In genomic region chr10:128336597-128336996, GRCm38 (mm10) we compare ENCODE assay signal across 8 mouse cellular contexts. TPM values are rescaled to one million over a fixed set of nuclear protein-coding genes. Genes with fewer than 3 reads are reported as not detected.
DNase-seq lines count a peak whose midpoint lies in the region; ATAC-seq and TF ChIP-seq lines count a peak whose summit lies in the region.
"Had no signal": no experiment of that assay in that cellular context is flagged by ENCODE, and none has a peak within 500 bp of the region (broad histone marks: within the 10 kb centered on the region; RNA-seq: fewer than 3 reads in every experiment).

No protein-coding gene starts in this region.

- H3K27me3 ChIP-seq in lung, postnatal 0 days (replicated peaks; ENCODE audit: insufficient read depth, low read length), result no peaks in the 10 kb centered on the region
- H3K27me3 ChIP-seq in erythroblast, embryonic 14.5 days (ENCODE audit: control insufficient read depth), result no peaks in the 10 kb centered on the region
- no peaks in the 10 kb centered on the region for H3K27me3 ChIP-seq in limb, embryonic 15.5 days
- H3K27me3 ChIP-seq in stomach, embryonic 16.5 days (ENCODE audit: control insufficient read depth, insufficient read depth, low read length), result no peaks in the 10 kb centered on the region

- no peak overlapping the region for H3K4me3 ChIP-seq in lung, postnatal 0 days (ENCODE audit: low read depth, low read length)
- H3K4me3 ChIP-seq in erythroblast, embryonic 14.5 days (replicated peaks), result peak overlapping the region; percentile 95
- peak overlapping the region; percentile 94; the same call in 1 of the 2 replicates for H3K4me3 ChIP-seq in limb, embryonic 15.5 days
- peak overlapping the region; percentile 98; the same call in 1 of the 2 replicates for H3K4me3 ChIP-seq in stomach, embryonic 16.5 days (replicated peaks; ENCODE audit: low read length)

- TF ChIP-seq CTCF in lung, postnatal 0 days (IDR thresholded peaks at IDR 0.05), result no peak

- no peak for ATAC-seq in lung, postnatal 0 days
- no peak for ATAC-seq in limb, embryonic 15.5 days (ENCODE audit: insufficient number of reproducible peaks, low FRiP score, low TSS enrichment, low read depth)
- ATAC-seq in stomach, embryonic 16.5 days (ENCODE audit: insufficient read depth, low FRiP score), result no peak

- no peak overlapping the region for H3K27ac ChIP-seq in lung, postnatal 0 days (ENCODE audit: low read length)
- H3K27ac ChIP-seq in limb, embryonic 15.5 days, result peak overlapping the region; percentile 93; the same call in 1 of the 2 replicates
- peak overlapping the region; percentile 91 for H3K27ac ChIP-seq in stomach, embryonic 16.5 days (ENCODE audit: low read length)

- peaks cover 5% of the 10 kb centered on the region; the same call in 1 of the 2 replicates for H3K4me1 ChIP-seq in lung, postnatal 0 days (ENCODE audit: insufficient read depth, low read depth, low read length)
- H3K4me1 ChIP-seq in erythroblast, embryonic 14.5 days (ENCODE audit: control insufficient read depth), result peaks cover 74% of the 10 kb centered on the region
- H3K4me1 ChIP-seq in limb, embryonic 15.5 days, result peaks cover 19% of the 10 kb centered on the region
- peaks cover 15% of the 10 kb centered on the region for H3K4me1 ChIP-seq in stomach, embryonic 16.5 days (ENCODE audit: control insufficient read depth, insufficient read depth, low read length)

- no peaks in the 10 kb centered on the region for H3K36me3 ChIP-seq in lung, postnatal 0 days (ENCODE audit: insufficient read depth, low read length)
- peaks cover 29% of the 10 kb centered on the region for H3K36me3 ChIP-seq in erythroblast, embryonic 14.5 days (ENCODE audit: control insufficient read depth)
- H3K36me3 ChIP-seq in limb, embryonic 15.5 days, result no peaks in the 10 kb centered on the region
- H3K36me3 ChIP-seq in stomach, embryonic 16.5 days (ENCODE audit: control insufficient read depth, insufficient read depth, low read length), result no peaks in the 10 kb centered on the region

- no peaks in the 10 kb centered on the region for H3K9me3 ChIP-seq in lung, postnatal 0 days (ENCODE audit: low read length)
- H3K9me3 ChIP-seq in erythroblast, embryonic 14.5 days (ENCODE audit: control insufficient read depth, low read length), result no peaks in the 10 kb centered on the region
- no peaks in the 10 kb centered on the region for H3K9me3 ChIP-seq in limb, embryonic 15.5 days
- H3K9me3 ChIP-seq in stomach, embryonic 16.5 days (replicated peaks; ENCODE audit: control insufficient read depth, low read length), result no peaks in the 10 kb centered on the region

- no peak overlapping the region for H3K9ac ChIP-seq in lung, postnatal 0 days (replicated peaks; ENCODE audit: low read depth)
- 0 out of 2 replicates have a peak overlapping the region, but pooled peaks have one; percentile 35 for H3K9ac ChIP-seq in limb, embryonic 15.5 days
- H3K9ac ChIP-seq in stomach, embryonic 16.5 days (ENCODE audit: low read length), result peak overlapping the region; percentile 67

- H3K4me2 ChIP-seq in lung, postnatal 0 days (replicated peaks; ENCODE audit: low read depth, low read length), result peak overlapping the region; percentile 89; the same call in 1 of the 2 replicates
- H3K4me2 ChIP-seq in limb, embryonic 15.5 days, result peak overlapping the region; percentile 73
- H3K4me2 ChIP-seq in stomach, embryonic 16.5 days (ENCODE audit: low read depth, low read length), result peak overlapping the region; percentile 70

- DNase-seq in lung, postnatal 0 days (ENCODE audit: low spot score), result no peak
- no peak for DNase-seq in lung, adult 18-20 months
- DNase-seq in embryo, embryonic 11 days, result no peak
- no peak for DNase-seq in adrenal gland, postnatal 25 days
- DNase-seq: adrenal gland, postnatal 14 days had no signal

- no peak for TF ChIP-seq EP300 in lung, postnatal 0 days (IDR thresholded peaks at IDR 0.05)

- WGBS in lung, postnatal 0 days, result 78% methylated on average over 3 of the region's 3 CpGs
- WGBS in limb, embryonic 15.5 days, result 72% methylated on average over 3 of the region's 3 CpGs
- WGBS in stomach, embryonic 16.5 days, result 77% methylated on average over 3 of the region's 3 CpGs

RNA-seq across cellular contexts. Expression of gene Cs, which starts 0.9 kb away (rescaled TPM):
- polyA plus RNA-seq in lung, postnatal 0 days (2015; fragmentation: Nextera tagmentation; extraction: Ambion mirVana), result 85.4 and 85.8 TPM in 2 replicates
- 2.2 and 3.1 TPM in 2 replicates for polyA plus RNA-seq in erythroblast, embryonic 14.5 days (2012)
- 173 and 189 TPM in 2 replicates for polyA plus RNA-seq in limb, embryonic 15.5 days (2015; fragmentation: Nextera tagmentation; extraction: Ambion mirVana)
- 221 and 230 TPM in 2 replicates for polyA plus RNA-seq in stomach, embryonic 16.5 days (2015; fragmentation: Nextera tagmentation; extraction: Ambion mirVana)
- 287 and 317 TPM in 2 replicates for total RNA-seq in adrenal gland, postnatal 25 days (2021)

RNA-seq across cellular contexts. Expression of gene Cnpy2, which starts 14.3 kb away (rescaled TPM):
- 243 and 244 TPM in 2 replicates for polyA plus RNA-seq in lung, postnatal 0 days (2015; fragmentation: Nextera tagmentation; extraction: Ambion mirVana)
- 2.3 and 3.2 TPM in 2 replicates for polyA plus RNA-seq in erythroblast, embryonic 14.5 days (2012)
- polyA plus RNA-seq in limb, embryonic 15.5 days (2015; fragmentation: Nextera tagmentation; extraction: Ambion mirVana), result 347 and 355 TPM in 2 replicates
- polyA plus RNA-seq in stomach, embryonic 16.5 days (2015; fragmentation: Nextera tagmentation; extraction: Ambion mirVana), result 310 and 315 TPM in 2 replicates
- total RNA-seq in adrenal gland, postnatal 25 days (2021), result 164 and 206 TPM in 2 replicates

RNA-seq across cellular contexts. Expression of gene Coq10a, which starts 32.2 kb away (rescaled TPM):
- polyA plus RNA-seq in lung, postnatal 0 days (2015; fragmentation: Nextera tagmentation; extraction: Ambion mirVana), result 16.4 and 19.9 TPM in 2 replicates
- 0.49 and 0.53 TPM in 2 replicates for polyA plus RNA-seq in erythroblast, embryonic 14.5 days (2012)
- 11.3 and 13.4 TPM in 2 replicates for polyA plus RNA-seq in limb, embryonic 15.5 days (2015; fragmentation: Nextera tagmentation; extraction: Ambion mirVana)
- 3.4 and 3.5 TPM in 2 replicates for polyA plus RNA-seq in stomach, embryonic 16.5 days (2015; fragmentation: Nextera tagmentation; extraction: Ambion mirVana)
- 74.4 and 80.2 TPM in 2 replicates for total RNA-seq in adrenal gland, postnatal 25 days (2021)

RNA-seq across cellular contexts. Expression of gene Pan2, which starts 33.5 kb away (rescaled TPM):
- polyA plus RNA-seq in lung, postnatal 0 days (2015; fragmentation: Nextera tagmentation; extraction: Ambion mirVana), result 19.0 and 20.2 TPM in 2 replicates
- 0.31 and 0.44 TPM in 2 replicates for polyA plus RNA-seq in erythroblast, embryonic 14.5 days (2012)
- polyA plus RNA-seq in limb, embryonic 15.5 days (2015; fragmentation: Nextera tagmentation; extraction: Ambion mirVana), result 25.1 and 25.2 TPM in 2 replicates
- polyA plus RNA-seq in stomach, embryonic 16.5 days (2015; fragmentation: Nextera tagmentation; extraction: Ambion mirVana), result 29.0 and 30.4 TPM in 2 replicates
- total RNA-seq in adrenal gland, postnatal 25 days (2021), result 28.9 and 32.7 TPM in 2 replicates

RNA-seq across cellular contexts. Expression of gene Il23a, which starts 38.0 kb away (rescaled TPM):
- polyA plus RNA-seq in lung, postnatal 0 days (2015; fragmentation: Nextera tagmentation; extraction: Ambion mirVana), result 0.30 and 0.32 TPM in 2 replicates
- not detected in 2 replicates for polyA plus RNA-seq in erythroblast, embryonic 14.5 days (2012)
- 0.17 and 0.20 TPM in 2 replicates for polyA plus RNA-seq in limb, embryonic 15.5 days (2015; fragmentation: Nextera tagmentation; extraction: Ambion mirVana)
- 0.55 and 0.57 TPM in 2 replicates for polyA plus RNA-seq in stomach, embryonic 16.5 days (2015; fragmentation: Nextera tagmentation; extraction: Ambion mirVana)
- total RNA-seq in adrenal gland, postnatal 25 days (2021), result not detected in 2 replicates
- total RNA-seq: adrenal gland, postnatal 14 days had no signal

Comparison
In these comparisons a context has a peak if more than half of its experiments do, and no peak if none do; other contexts are left out.
1. RNA of gene Cs, which starts 0.9 kb away (polyA plus RNA-seq): 221 to 230 TPM in stomach, embryonic 16.5 days, 173 to 189 TPM in limb, embryonic 15.5 days and 85.4 to 85.8 TPM in lung, postnatal 0 days; 2.2 to 3.1 TPM in erythroblast, embryonic 14.5 days; every median in the first group is over 10 times any median in the second.
2. RNA of gene Cnpy2, which starts 14.3 kb away (polyA plus RNA-seq): 347 to 355 TPM in limb, embryonic 15.5 days, 310 to 315 TPM in stomach, embryonic 16.5 days and 243 to 244 TPM in lung, postnatal 0 days; 2.3 to 3.2 TPM in erythroblast, embryonic 14.5 days; every median in the first group is over 10 times any median in the second.
3. Peak in every context shown above with its lines, with median percentiles within 50 percentile points of each other: H3K4me2 ChIP-seq.